In genomic region chr1:137591295-137591694, GRCm38 (mm10) we compare ENCODE assay signal across 8 mouse cellular contexts.
DNase-seq lines count a peak whose midpoint lies in the region; ATAC-seq and TF ChIP-seq lines count a peak whose summit lies in the region.

No protein-coding gene starts in this region.

- H3K9me3 ChIP-seq in heart, postnatal 0 days (replicated peaks; ENCODE audit: control insufficient read depth, low read length): no peaks in the 10 kb centered on the region
- no peaks in the 10 kb centered on the region for H3K9me3 ChIP-seq in intestine, postnatal 0 days (ENCODE audit: control insufficient read depth)

- peak; percentile 6 for DNase-seq in adrenal gland, postnatal 10 days
- no peak for DNase-seq in adrenal gland, postnatal 14 days
- peak; percentile 30 to 53 for DNase-seq in lung, adult 18-20 months
- no peak for DNase-seq in lung, adult 2 months
- DNase-seq in heart, postnatal 0 days (ENCODE audit: low spot score): peak; percentile 29
- DNase-seq in right cerebral cortex, postnatal 10 days (ENCODE audit: low spot score in 2 of 2): no peak
- no peak for DNase-seq in layer of hippocampus, adult 11-12 months (ENCODE audit: low spot score)

- no peak for TF ChIP-seq POLR2A in lung, adult 2 months (IDR thresholded peaks at IDR 0.05; ENCODE audit: borderline replicate concordance, extremely low read depth, low read depth, low read length)

- 23% methylated on average over 3 of the region's 3 CpGs for WGBS in lung, adult 2 months
- WGBS in heart, postnatal 0 days: 28% methylated on average over 3 of the region's 3 CpGs
- WGBS in intestine, postnatal 0 days: 66% methylated on average over 3 of the region's 3 CpGs

- no peak overlapping the region for H3K4me2 ChIP-seq in heart, postnatal 0 days (ENCODE audit: low read depth, low read length)
- no peak overlapping the region for H3K4me2 ChIP-seq in intestine, postnatal 0 days (replicated peaks; ENCODE audit: low read depth)

- no peak overlapping the region for H3K4me3 ChIP-seq in lung, adult 2 months (replicated peaks; ENCODE audit: extremely low read depth, low read depth, low read length)
- H3K4me3 ChIP-seq in heart, postnatal 0 days (ENCODE audit: low read depth, low read length): no peak overlapping the region
- no peak overlapping the region for H3K4me3 ChIP-seq in intestine, postnatal 0 days (ENCODE audit: low read depth, low read length)

- TF ChIP-seq CTCF in lung, adult 2 months (IDR thresholded peaks at IDR 0.05; ENCODE audit: insufficient read depth, low read length): no peak
- no peak for TF ChIP-seq CTCF in heart, postnatal 0 days (IDR thresholded peaks at IDR 0.05; ENCODE audit: low read depth)
- no peak for TF ChIP-seq CTCF in intestine, postnatal 0 days (IDR thresholded peaks at IDR 0.05; ENCODE audit: low read depth)

- no peak for TF ChIP-seq EP300 in heart, postnatal 0 days (IDR thresholded peaks at IDR 0.05; ENCODE audit: low read depth)

- no peaks in the 10 kb centered on the region for H3K36me3 ChIP-seq in heart, postnatal 0 days (replicated peaks; ENCODE audit: control insufficient read depth, insufficient read depth, low read length)
- H3K36me3 ChIP-seq in intestine, postnatal 0 days (ENCODE audit: control insufficient read depth, insufficient read depth): no peaks in the 10 kb centered on the region

- ATAC-seq in heart, postnatal 0 days (ENCODE audit: insufficient read depth, low read depth): no peak
- no peak for ATAC-seq in intestine, postnatal 0 days

- no peak overlapping the region for H3K27ac ChIP-seq in heart, postnatal 0 days (ENCODE audit: low read depth)
- no peak overlapping the region for H3K27ac ChIP-seq in intestine, postnatal 0 days (ENCODE audit: low read depth, low read length)

- no peaks in the 10 kb centered on the region for H3K4me1 ChIP-seq in lung, adult 2 months (ENCODE audit: control insufficient read depth, insufficient read depth, low read length)
- peaks cover 17% of the 10 kb centered on the region for H3K4me1 ChIP-seq in heart, postnatal 0 days (ENCODE audit: control insufficient read depth, insufficient read depth)
- H3K4me1 ChIP-seq in intestine, postnatal 0 days (replicated peaks; ENCODE audit: control insufficient read depth, insufficient read depth, low read length): no peaks in the 10 kb centered on the region

- no peaks in the 10 kb centered on the region for H3K27me3 ChIP-seq in heart, postnatal 0 days (ENCODE audit: control insufficient read depth, insufficient read depth, low read length)
- no peaks in the 10 kb centered on the region for H3K27me3 ChIP-seq in intestine, postnatal 0 days (replicated peaks; ENCODE audit: control insufficient read depth, insufficient read depth, low read length)

- no peak overlapping the region for H3K9ac ChIP-seq in heart, postnatal 0 days (replicated peaks; ENCODE audit: low read depth, low read length)
- no peak overlapping the region for H3K9ac ChIP-seq in intestine, postnatal 0 days (ENCODE audit: low read depth, low read length)

Comparison
In these comparisons a context has a peak if more than half of its experiments do, and no peak if none do; other contexts are left out.
1. DNase-seq: peak in adrenal gland, postnatal 10 days (single experiment), lung, adult 18-20 months (2 of 2) and heart, postnatal 0 days (single experiment); none in adrenal gland, postnatal 14 days (single experiment), lung, adult 2 months (single experiment), right cerebral cortex, postnatal 10 days (0 of 2) and layer of hippocampus, adult 11-12 months (single experiment).